Mouse (Mus musculus) heart, embryonic 14.5 days (tissue): ENCODE results near the gene Carns1. TPM values are rescaled to one million over a fixed set of nuclear protein-coding genes. Genes with fewer than 3 reads are reported as not detected.

Experiments
- ATAC-seq: fragments of 200-750 bp; cut with Nextera tagmentation; 2 replicates; pipeline ENCODE4 v1.8.0; 2017; ENCODE audit warnings: low read depth, moderate TSS enrichment; ENCODE audit not compliant: insufficient number of reproducible peaks, insufficient read depth, low FRiP score
- H3K27ac ChIP-seq, 2 experiments: fragments of 200-500 bp in 1 of 2; fragments of 300-500 bp in 1 of 2; sonication (generic) in 1 of 2; replicated peaks in 1 of 2; 2 replicates each; pipeline ENCODE4 v1.5.1; 2012 to 2014; ENCODE audit warnings: low read depth in 2 of 2, low read length in 2 of 2, control low read depth in 1 of 2, mild to moderate bottlenecking in 1 of 2, mixed read lengths in 1 of 2; ENCODE audit not compliant: control insufficient read depth in 1 of 2, insufficient read depth in 1 of 2
- H3K27me3 ChIP-seq: fragments of 300-500 bp; sonication (generic); 2 replicates; pipeline ENCODE4 v1.6.1; 2014; ENCODE audit warnings: mild to moderate bottlenecking, low read length, control low read depth; ENCODE audit not compliant: control insufficient read depth, insufficient read depth
- H3K36me3 ChIP-seq: fragments of 300-500 bp; sonication (generic); 2 replicates; pipeline ENCODE4 v1.6.1; 2014; ENCODE audit warnings: mild to moderate bottlenecking, control low read depth, low read length, mixed read lengths; ENCODE audit not compliant: control insufficient read depth, insufficient read depth
- H3K4me1 ChIP-seq, 2 experiments: fragments of 200-500 bp in 1 of 2; fragments of 300-500 bp in 1 of 2; sonication (generic) in 1 of 2; 2 replicates each; pipeline ENCODE4 v1.6.1; 2012 to 2014; ENCODE audit warnings: low read length in 2 of 2, control low read depth in 1 of 2, mixed read lengths in 1 of 2; ENCODE audit not compliant: control insufficient read depth in 2 of 2, insufficient read depth in 2 of 2
- H3K4me2 ChIP-seq: fragments of 300-500 bp; sonication (generic); 2 replicates; pipeline ENCODE4 v1.6.1; 2014; ENCODE audit warnings: mild to moderate bottlenecking, low read length
- H3K4me3 ChIP-seq, 2 experiments: fragments of 200-500 bp in 1 of 2; fragments of 300-500 bp in 1 of 2; sonication (generic) in 1 of 2; 2 replicates each; pipeline ENCODE4 v1.5.1; 2012 to 2014; ENCODE audit warnings: low read length in 2 of 2, mild to moderate bottlenecking in 2 of 2, control low read depth in 1 of 2, low read depth in 1 of 2, moderate library complexity in 1 of 2; ENCODE audit not compliant: control insufficient read depth in 1 of 2, insufficient read depth in 1 of 2
- H3K9ac ChIP-seq: fragments of 300-500 bp; sonication (generic); 2 replicates; pipeline ENCODE4 v1.6.1; 2014; ENCODE audit warnings: mild to moderate bottlenecking, low read length
- H3K9me3 ChIP-seq: fragments of 300-500 bp; sonication (generic); 2 replicates; pipeline ENCODE4 v1.6.1; 2016; ENCODE audit warnings: low read length, control low read depth; ENCODE audit not compliant: control insufficient read depth
- WGBS: fragments of 180-500 bp; shearing (Covaris S2); extraction: QIAGEN DNeasy Blood & Tissue Kit; methylation state at CpG from one replicate; pipeline ENCODE4 v1.1.7; 2014; 5-methylcytosine and 5-hydroxymethylcytosine counted together
- polyA plus RNA-seq: library from polyadenylated mRNA; unstranded; fragments of >200 nt; fragmentation: Nextera tagmentation; extraction: Ambion mirVana; gene quantifications from 2 replicates; pipeline ENCODE4 v1.2.1, GENCODE M21; 2014

The Carns1 gene
- polyA plus RNA-seq, 1 experiment from 2014 or later: 6.5 TPM

DNA sequence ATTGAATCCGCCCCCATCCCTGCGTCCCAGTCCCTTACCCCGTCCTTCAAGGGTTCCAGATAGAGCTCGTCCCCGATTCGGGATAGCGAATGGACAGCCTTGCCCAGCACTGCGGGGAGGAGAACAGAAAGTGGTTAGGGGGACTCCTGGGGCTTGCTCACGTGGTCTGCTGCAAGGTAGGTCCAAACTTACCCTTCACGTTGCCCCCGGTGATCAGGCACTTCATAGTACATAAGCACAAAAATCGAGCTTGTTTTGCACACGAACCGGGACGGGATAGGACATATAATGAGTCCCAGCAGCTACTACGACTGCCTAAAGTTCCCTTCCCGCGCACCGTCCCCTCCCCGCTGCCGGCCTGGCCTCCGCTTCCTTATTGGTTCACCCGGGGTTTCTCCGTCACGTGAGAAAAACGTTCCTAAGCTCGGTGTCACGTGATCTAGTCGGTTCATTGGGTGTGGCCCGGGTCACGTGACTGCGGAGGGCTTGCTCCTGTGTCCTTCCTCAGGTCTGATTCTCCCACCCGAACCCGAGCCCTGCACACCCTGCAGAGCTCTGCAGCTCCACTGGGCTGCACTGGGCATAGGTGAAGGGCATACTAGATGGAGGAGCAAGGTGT, 26.1 kb upstream of the Carns1 start, which contains the start of gene Rad9a:
Gene Rad9a, minus strand, starts transcription at position 372 of the 619 bp plus-strand sequence.
- peak within 1 kb of the TSS; percentile 46 to 70 for H3K27ac ChIP-seq
- no peaks in the 10 kb centered on the region for H3K9me3 ChIP-seq
- peaks cover 14 to 22% of the 10 kb centered on the region in 2 experiments for H3K4me1 ChIP-seq
- peak within 1 kb of the TSS; percentile 95 for H3K4me2 ChIP-seq
- H3K4me3 ChIP-seq: peak within 1 kb of the TSS; percentile 74
- H3K27me3 ChIP-seq: peaks cover 10% of the 10 kb centered on the region
- peak within 1 kb of the TSS; percentile 88 for H3K9ac ChIP-seq
- peak; percentile 79 for ATAC-seq
- under 1% methylated on average over 34 of the region's 34 CpGs for WGBS
- peaks cover 36% of the 10 kb centered on the region for H3K36me3 ChIP-seq

DNA sequence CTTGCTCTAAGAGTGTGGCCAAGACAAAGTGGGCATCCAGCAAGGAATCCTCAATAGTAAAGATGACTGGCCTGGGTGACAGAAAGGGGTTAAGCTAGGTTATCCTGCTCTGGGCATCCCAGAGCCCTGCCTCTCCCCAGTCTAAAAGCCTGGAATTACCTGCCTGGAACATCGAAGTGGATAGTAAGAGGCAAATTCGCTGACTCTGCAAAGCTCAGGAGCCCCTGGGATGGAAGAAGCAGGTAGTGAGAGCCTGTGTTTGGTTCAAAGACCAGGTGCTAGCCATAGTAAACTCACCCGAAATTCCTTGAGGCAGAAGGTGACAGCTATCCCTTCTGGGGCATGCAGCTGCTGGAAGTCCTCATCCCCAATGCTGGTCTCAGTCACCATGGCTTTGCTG, 21.9 kb upstream of the Carns1 start:
- Histone ChIP-seq H3K4me2 (no peak overlapping the region), H3K27ac (no peak overlapping the region), H3K4me1 (peaks cover 20 to 36% of the 10 kb centered on the region in 2 experiments), H3K4me3 (no peak overlapping the region), H3K9ac (no peak overlapping the region), H3K27me3 (no peaks in the 10 kb centered on the region), H3K36me3 (peaks cover 71% of the 10 kb centered on the region), H3K9me3 (no peaks in the 10 kb centered on the region)
- WGBS: 68% methylated on average over 3 of the region's 3 CpGs
- no peak for ATAC-seq

DNA sequence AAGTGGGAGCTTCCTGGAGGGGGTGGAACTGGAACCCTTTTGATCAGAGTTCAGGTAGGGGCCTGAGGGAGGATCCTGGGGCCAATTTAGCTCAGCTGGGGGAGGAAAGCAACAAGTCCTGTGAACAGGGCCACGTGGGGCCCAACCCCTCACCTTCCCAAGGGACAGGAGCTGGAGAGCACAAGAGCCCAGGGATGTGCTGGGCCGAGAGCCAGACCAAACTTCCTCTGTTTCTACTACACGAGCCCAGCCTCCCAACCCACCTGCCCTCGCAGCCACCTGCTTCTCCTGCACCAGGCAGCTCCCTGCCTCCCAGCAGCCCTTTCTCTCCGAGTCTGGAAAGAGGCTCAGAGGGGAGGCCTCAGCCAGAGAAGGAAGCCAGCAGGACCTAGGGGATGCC, 21.3 kb upstream of the Carns1 start:
- Histone ChIP-seq H3K27ac (no peak overlapping the region), H3K4me3 (no peak overlapping the region), H3K4me1 (peaks cover 18 to 35% of the 10 kb centered on the region in 2 experiments), H3K27me3 (no peaks in the 10 kb centered on the region), H3K4me2 (no peak overlapping the region), H3K9me3 (no peaks in the 10 kb centered on the region), H3K9ac (no peak overlapping the region; the same call in 1 of the 2 replicates), H3K36me3 (peaks cover 71% of the 10 kb centered on the region)
- WGBS: 37% methylated on average over 5 of the region's 5 CpGs
- no peak for ATAC-seq

DNA sequence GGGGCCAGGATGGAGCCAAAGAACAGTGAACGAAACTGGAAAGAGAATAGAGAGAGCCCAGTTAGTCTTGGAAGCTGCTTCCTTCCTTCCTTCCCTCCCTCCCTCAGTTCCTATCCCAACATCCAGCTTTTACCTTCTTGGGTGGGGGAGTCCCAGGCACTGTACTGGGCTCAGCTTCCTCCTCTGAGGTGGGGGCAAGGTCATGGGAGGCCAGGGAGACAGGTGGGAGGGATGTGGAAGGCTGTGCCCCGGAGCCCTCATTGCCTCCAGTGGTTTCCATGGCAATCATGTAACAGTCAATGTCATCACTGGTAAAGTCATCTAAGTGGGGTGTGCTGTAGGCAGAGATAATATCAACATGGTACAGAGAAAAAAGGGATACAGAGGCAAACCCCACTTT, 20.8 kb upstream of the Carns1 start:
- 61% methylated on average over 2 of the region's 2 CpGs for WGBS

DNA sequence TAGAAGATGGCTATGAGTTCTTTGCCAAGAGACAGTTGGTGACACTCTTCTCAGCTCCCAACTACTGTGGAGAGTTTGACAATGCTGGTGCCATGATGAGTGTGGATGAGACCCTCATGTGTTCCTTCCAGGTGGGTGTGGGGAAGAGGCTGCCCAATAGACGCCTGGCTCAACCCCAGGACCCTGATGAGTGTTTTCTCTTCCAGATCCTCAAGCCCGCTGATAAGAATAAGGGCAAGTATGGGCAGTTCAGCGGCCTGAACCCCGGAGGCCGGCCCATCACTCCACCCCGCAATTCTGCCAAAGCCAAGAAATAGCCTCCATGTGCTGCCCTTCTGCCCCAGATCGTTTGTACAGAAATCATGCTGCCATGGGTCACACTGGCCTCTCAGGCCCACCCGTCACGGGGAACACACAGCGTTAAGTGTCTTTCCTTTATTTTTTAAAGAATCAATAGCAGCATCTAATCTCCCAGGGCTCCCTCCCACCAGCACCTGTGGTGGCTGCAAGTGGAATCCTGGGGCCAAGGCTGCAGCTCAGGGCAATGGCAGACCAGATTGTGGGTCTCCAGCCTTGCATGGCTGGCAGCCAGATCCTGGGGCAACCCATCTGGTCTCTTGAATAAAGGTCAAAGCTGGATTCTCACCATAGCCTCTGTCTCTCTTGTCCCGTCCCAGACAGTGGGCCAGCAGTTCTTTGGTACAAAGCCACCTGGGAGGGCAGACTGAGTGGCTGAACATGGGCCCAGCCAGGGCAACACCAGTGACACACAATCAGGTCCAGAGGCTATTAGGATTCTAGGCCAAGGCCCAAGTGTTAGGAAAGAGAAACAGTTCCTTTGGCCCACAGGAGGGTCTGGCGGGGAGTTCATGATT, 19.7 kb upstream of the Carns1 start:
- H3K9me3 ChIP-seq: no peaks in the 10 kb centered on the region
- H3K4me1 ChIP-seq: peaks cover 16 to 34% of the 10 kb centered on the region in 2 experiments
- H3K9ac ChIP-seq: no peak overlapping the region
- no peak overlapping the region for H3K27ac ChIP-seq
- peaks cover 66% of the 10 kb centered on the region for H3K36me3 ChIP-seq
- 81% methylated on average over 12 of the region's 12 CpGs for WGBS
- no peaks in the 10 kb centered on the region for H3K27me3 ChIP-seq
- no peak overlapping the region for H3K4me3 ChIP-seq
- no peak for ATAC-seq
- H3K4me2 ChIP-seq: no peak overlapping the region

More for the DNA sequence above, 20.8 kb upstream of the Carns1 start:
- Histone ChIP-seq H3K9ac (no peak overlapping the region), H3K4me3 (no peak overlapping the region), H3K4me2 (no peak overlapping the region), H3K36me3 (peaks cover 71% of the 10 kb centered on the region), H3K27me3 (no peaks in the 10 kb centered on the region), H3K4me1 (peaks cover 21 to 40% of the 10 kb centered on the region in 2 experiments), H3K9me3 (no peaks in the 10 kb centered on the region), H3K27ac (no peak overlapping the region)
- no peak for ATAC-seq

DNA sequence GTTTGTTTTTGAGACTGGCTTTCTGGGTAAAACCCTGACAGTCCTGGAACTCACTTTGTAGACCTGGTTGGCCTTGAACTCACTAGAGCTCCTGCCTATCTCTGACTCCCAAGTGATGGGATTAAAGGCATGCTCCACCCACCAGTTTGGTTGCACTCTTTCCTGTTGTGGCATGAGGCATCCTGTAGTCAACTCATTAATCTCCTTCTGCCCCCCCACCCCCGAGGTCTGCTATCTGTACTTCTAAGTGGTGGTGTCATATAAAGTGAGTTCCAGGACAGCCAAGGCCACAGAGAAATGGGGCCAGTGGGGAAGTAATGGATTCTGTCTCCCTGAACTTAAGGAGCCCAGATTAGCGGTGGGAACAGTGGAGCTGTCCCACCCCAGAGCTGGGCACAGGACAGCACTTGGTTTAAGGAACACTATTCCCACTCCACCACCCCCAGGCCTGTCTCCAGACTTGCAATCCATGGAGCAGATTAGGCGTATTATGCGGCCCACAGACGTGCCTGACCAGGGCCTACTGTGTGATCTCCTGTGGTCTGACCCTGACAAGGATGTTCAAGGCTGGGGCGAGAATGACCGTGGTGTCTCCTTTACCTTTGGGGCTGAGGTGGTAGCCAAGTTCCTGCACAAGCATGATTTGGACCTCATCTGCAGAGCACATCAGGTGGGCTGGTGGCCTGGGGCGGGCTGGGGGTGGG, 18.9 kb upstream of the Carns1 start:
- no peak overlapping the region; the same call in 1 of the 2 replicates for H3K4me2 ChIP-seq
- no peak overlapping the region for H3K4me3 ChIP-seq
- peak overlapping the region; percentile 16; the same call in 1 of the 2 replicates for H3K9ac ChIP-seq
- no peaks in the 10 kb centered on the region for H3K27me3 ChIP-seq
- ATAC-seq: no peak
- peaks cover 57% of the 10 kb centered on the region for H3K36me3 ChIP-seq
- no peak overlapping the region for H3K27ac ChIP-seq
- 71% methylated on average over 8 of the region's 8 CpGs for WGBS
- H3K9me3 ChIP-seq: no peaks in the 10 kb centered on the region
- H3K4me1 ChIP-seq: peaks cover 16 to 32% of the 10 kb centered on the region in 2 experiments

DNA sequence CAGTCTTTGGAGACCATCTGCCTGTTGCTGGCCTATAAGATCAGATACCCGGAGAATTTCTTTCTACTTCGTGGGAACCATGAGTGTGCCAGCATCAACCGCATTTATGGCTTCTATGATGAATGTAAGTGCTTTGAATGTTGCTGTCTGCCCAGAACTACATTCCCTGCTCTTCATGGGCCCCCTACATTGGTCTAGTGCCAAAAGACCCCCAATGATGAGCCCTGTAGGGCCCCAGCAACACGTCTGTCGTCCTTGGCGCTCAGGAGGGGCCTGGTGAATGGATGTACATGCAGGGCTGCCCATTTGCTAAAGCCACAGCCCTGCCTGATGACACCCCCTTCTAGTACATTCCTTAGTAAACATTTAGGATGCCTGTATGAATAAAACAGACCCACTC, 17.9 kb upstream of the Carns1 start:
- peak overlapping the region; percentile 68 to 71 for H3K4me3 ChIP-seq
- H3K9ac ChIP-seq: peak overlapping the region; percentile 93
- peak overlapping the region; percentile 94 for H3K4me2 ChIP-seq
- WGBS: 52% methylated on average over 6 of the region's 6 CpGs
- H3K9me3 ChIP-seq: no peaks in the 10 kb centered on the region
- H3K4me1 ChIP-seq: peaks cover 16 to 32% of the 10 kb centered on the region in 2 experiments
- peaks cover 47% of the 10 kb centered on the region for H3K36me3 ChIP-seq
- peak overlapping the region in 1 of 2 experiments; percentile 89; a peak in 1 of 4 replicates for H3K27ac ChIP-seq
- no peaks in the 10 kb centered on the region for H3K27me3 ChIP-seq
- ATAC-seq: no peak
